Mouse (Mus musculus) heart, embryonic 16.5 days (tissue): ENCODE results near the gene Ltbp3. TPM values are rescaled to one million over a fixed set of nuclear protein-coding genes. Genes with fewer than 3 reads are reported as not detected.

Experiments used
- ATAC-seq: fragments of 200-750 bp; cut with Nextera tagmentation; replicated peaks from 2 replicates; pipeline ENCODE4 v1.8.0; 2017; ENCODE audit warnings: moderate number of reproducible peaks; ENCODE audit not compliant: insufficient read depth, low FRiP score; ENCODE audit errors: extremely low read depth
- H3K27ac ChIP-seq: fragments of 300-500 bp; sonication (generic); 2 replicates; pipeline ENCODE4 v1.5.1; 2014; ENCODE audit warnings: mild to moderate bottlenecking, low read length, control low read depth, moderate library complexity
- H3K27me3 ChIP-seq: fragments of 300-500 bp; sonication (generic); 2 replicates; pipeline ENCODE4 v1.6.1; 2014; ENCODE audit warnings: low read length, mixed read lengths; ENCODE audit not compliant: control insufficient read depth, insufficient read depth
- H3K36me3 ChIP-seq: fragments of 300-500 bp; sonication (generic); 2 replicates; pipeline ENCODE4 v1.6.1; 2014; ENCODE audit not compliant: control insufficient read depth, insufficient read depth
- H3K4me1 ChIP-seq: fragments of 300-500 bp; sonication (generic); 2 replicates; pipeline ENCODE4 v1.6.1; 2014; ENCODE audit warnings: low read length, mixed read lengths; ENCODE audit not compliant: control insufficient read depth, insufficient read depth
- H3K4me2 ChIP-seq: fragments of 300-500 bp; sonication (generic); 2 replicates; pipeline ENCODE4 v1.6.1; 2014; ENCODE audit warnings: low read depth, mild to moderate bottlenecking, control low read depth, low read length
- H3K4me3 ChIP-seq: fragments of 300-500 bp; sonication (generic); 2 replicates; pipeline ENCODE4 v1.5.1; 2014; ENCODE audit warnings: mild to moderate bottlenecking, control low read depth, low read length
- H3K9ac ChIP-seq: fragments of 300-500 bp; sonication (generic); 2 replicates; pipeline ENCODE4 v1.6.1; 2014; ENCODE audit warnings: low read length, control low read depth
- H3K9me3 ChIP-seq: fragments of 300-500 bp; sonication (generic); replicated peaks from 2 replicates; pipeline ENCODE4 v1.6.1; 2016; ENCODE audit warnings: low read length; ENCODE audit not compliant: control insufficient read depth
- whole genome bisulfite sequencing: fragments of 180-500 bp; shearing (Covaris S2); extraction: QIAGEN DNeasy Blood & Tissue Kit; methylation state at CpG from one replicate; pipeline ENCODE4 v1.1.7; 2014; 5-methylcytosine and 5-hydroxymethylcytosine counted together
- polyA plus RNA-seq: library from polyadenylated mRNA; unstranded; fragments of >200 nt; fragmentation: Nextera tagmentation; extraction: Ambion mirVana; gene quantifications from 2 replicates; pipeline ENCODE4 v1.2.1, GENCODE M21; 2015

Gene Ltbp3
- polyA plus RNA-seq, 1 experiment from 2014 or later, result 27.3 TPM

DNA sequence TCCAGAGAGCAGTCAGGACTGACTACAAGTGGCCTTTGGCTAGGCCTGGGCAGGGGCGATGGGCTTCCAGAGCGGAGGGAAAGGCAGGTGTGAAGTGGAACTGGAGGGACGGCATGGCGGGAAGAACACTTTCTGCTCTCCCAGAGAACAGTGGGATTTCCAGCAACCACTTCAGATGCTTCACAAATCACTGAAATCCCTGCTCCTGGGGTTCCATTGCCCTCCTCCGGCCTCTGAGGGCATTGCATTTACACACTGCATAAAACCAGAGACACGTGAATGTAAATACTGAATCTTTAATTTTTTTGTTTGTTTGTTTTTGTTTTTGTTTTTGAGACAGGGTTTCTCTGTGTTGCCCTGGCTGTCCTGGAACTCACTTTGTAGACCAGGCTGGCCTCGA lies 39.5 kb downstream of the Ltbp3 start:
- Histone ChIP-seq H3K4me2 (no peak overlapping the region), H3K9me3 (no peaks in the 10 kb centered on the region), H3K4me1 (no peaks in the 10 kb centered on the region), H3K4me3 (no peak overlapping the region), H3K27me3 (no peaks in the 10 kb centered on the region), H3K9ac (no peak overlapping the region), H3K27ac (no peak overlapping the region), H3K36me3 (no peaks in the 10 kb centered on the region)
- WGBS, result 61% methylated on average over 7 of the region's 7 CpGs
- no peak for ATAC-seq

- no peak for ATAC-seq
- H3K36me3 ChIP-seq, result no peaks in the 10 kb centered on the region
- no peaks in the 10 kb centered on the region for H3K4me1 ChIP-seq
- H3K4me3 ChIP-seq, result no peak overlapping the region
- H3K9ac ChIP-seq, result no peak overlapping the region
- no peaks in the 10 kb centered on the region for H3K9me3 ChIP-seq
- 72% methylated on average over 6 of the region's 6 CpGs for WGBS
- H3K27ac ChIP-seq, result no peak overlapping the region
- H3K27me3 ChIP-seq, result no peaks in the 10 kb centered on the region
- no peak overlapping the region for H3K4me2 ChIP-seq
These were observed 40.8 kb downstream of the Ltbp3 start for GRCm38 (mm10) chr19:5781532-5781931.

DNA sequence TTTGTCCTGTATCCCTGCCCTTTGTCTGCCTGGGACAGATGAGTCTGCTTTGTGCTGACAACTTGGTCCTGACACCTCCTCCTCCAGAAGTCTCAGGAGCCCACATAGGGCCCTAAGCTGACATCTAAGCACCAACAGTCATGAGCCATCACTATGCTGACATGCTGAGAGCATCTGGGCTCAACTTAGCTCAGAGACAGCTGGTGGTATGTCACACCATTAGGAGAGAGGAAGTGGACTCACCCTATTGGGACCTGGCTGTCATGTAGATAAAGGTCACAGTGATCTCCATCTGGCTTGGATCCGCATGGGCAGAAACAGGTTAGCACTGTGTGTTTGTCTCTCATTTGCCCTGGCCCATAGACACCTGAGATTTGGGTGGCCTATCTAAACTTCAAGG lies 41.4 kb downstream of the Ltbp3 start:
- 76% methylated on average over 1 of the region's 1 CpGs for WGBS
- Histone ChIP-seq H3K4me1 (no peaks in the 10 kb centered on the region), H3K4me2 (no peak overlapping the region), H3K4me3 (no peak overlapping the region), H3K27ac (no peak overlapping the region), H3K36me3 (no peaks in the 10 kb centered on the region), H3K9me3 (no peaks in the 10 kb centered on the region), H3K27me3 (no peaks in the 10 kb centered on the region), H3K9ac (no peak overlapping the region)
- no peak for ATAC-seq

GRCm38 (mm10) chr19:5784958-5785577 lies 44.4 kb downstream of the Ltbp3 start:
- Histone ChIP-seq H3K36me3 (no peaks in the 10 kb centered on the region), H3K9me3 (no peaks in the 10 kb centered on the region), H3K4me2 (no peak overlapping the region), H3K27me3 (no peaks in the 10 kb centered on the region), H3K4me3 (no peak overlapping the region), H3K9ac (no peak overlapping the region), H3K27ac (no peak overlapping the region), H3K4me1 (peaks cover 10% of the 10 kb centered on the region)
- 48% methylated on average over 10 of the region's 10 CpGs for WGBS
- ATAC-seq, result no peak

DNA sequence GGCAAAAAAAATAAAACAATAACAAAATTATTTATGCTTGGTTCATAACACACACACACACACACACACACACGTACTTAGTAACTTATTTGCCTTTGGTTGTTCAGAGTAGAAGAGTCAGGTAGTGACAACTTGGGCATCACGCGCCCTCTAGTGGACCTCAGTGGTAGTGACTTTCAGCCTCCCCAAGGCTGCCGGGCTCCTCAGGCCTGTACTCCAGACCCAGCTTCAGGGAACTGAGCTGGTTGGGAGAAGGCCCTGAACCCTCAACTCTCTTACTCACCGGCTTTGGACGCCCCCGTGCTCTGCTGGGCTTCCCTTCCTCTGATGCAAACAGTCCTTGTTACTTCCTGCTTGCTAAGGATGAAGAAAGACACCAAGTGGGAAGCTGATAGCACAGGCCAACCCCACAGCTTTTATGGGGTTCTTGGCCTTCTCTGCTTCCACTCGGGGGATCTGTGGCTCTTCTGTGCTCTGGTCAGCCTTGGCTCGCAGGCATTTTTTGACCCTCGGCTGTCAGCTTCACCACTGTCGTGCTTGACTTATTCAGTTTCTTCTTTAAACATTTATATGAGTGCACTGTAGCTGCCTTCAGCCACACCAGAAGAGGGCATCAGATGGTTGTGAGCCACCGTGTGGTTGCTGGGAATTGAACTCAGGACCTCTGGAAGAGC lies 45.9 kb downstream of the Ltbp3 start:
- ATAC-seq, result peak; percentile 65
- Histone ChIP-seq H3K36me3 (no peaks in the 10 kb centered on the region), H3K27me3 (no peaks in the 10 kb centered on the region), H3K9me3 (no peaks in the 10 kb centered on the region), H3K4me1 (peaks cover 10% of the 10 kb centered on the region), H3K4me2 (no peak overlapping the region), H3K4me3 (no peak overlapping the region), H3K9ac (peak overlapping the region; percentile 0; the same call in 1 of the 2 replicates), H3K27ac (peak overlapping the region; percentile 59)
- 8% methylated on average over 12 of the region's 12 CpGs for WGBS

GRCm38 (mm10) chr19:5787128-5787635 lies 46.5 kb downstream of the Ltbp3 start:
- H3K36me3 ChIP-seq, result no peaks in the 10 kb centered on the region
- H3K9me3 ChIP-seq, result no peaks in the 10 kb centered on the region
- ATAC-seq, result peak; percentile 91
- WGBS, result 6% methylated on average over 8 of the region's 8 CpGs
- H3K4me2 ChIP-seq, result peak overlapping the region; percentile 40
- H3K9ac ChIP-seq, result peak overlapping the region; percentile 38
- no peak overlapping the region for H3K4me3 ChIP-seq
- peak overlapping the region; percentile 87 for H3K27ac ChIP-seq
- peaks cover 10% of the 10 kb centered on the region for H3K4me1 ChIP-seq
- H3K27me3 ChIP-seq, result no peaks in the 10 kb centered on the region

DNA sequence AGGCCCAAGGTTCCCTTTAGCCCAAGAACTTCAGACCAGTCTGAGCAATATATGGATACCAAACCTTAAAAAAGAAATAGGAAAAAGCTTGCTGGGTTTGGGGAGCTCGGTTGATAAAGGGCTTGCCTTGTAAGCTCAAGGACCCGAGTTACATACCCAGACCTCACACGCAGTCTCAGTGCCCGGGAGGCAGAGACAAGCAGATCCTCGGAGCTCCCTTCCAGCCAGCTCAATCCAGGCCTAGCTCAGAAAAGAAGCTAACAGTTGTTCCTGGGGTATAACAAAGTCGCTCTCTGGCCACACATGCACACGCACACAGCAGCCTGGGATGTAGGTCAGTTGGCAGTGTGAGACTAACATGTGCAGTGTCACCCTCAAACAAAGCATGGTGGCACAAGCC lies 47.2 kb downstream of the Ltbp3 start:
- 71% methylated on average over 7 of the region's 7 CpGs for WGBS
- peaks cover 10% of the 10 kb centered on the region for H3K4me1 ChIP-seq
- H3K4me3 ChIP-seq, result no peak overlapping the region
- ATAC-seq, result no peak
- no peaks in the 10 kb centered on the region for H3K27me3 ChIP-seq
- 0 out of 2 replicates have a peak overlapping the region, but pooled peaks have one; percentile 41 for H3K9ac ChIP-seq
- peak overlapping the region; percentile 40 for H3K4me2 ChIP-seq
- peak overlapping the region; percentile 87 for H3K27ac ChIP-seq
- no peaks in the 10 kb centered on the region for H3K9me3 ChIP-seq
- H3K36me3 ChIP-seq, result no peaks in the 10 kb centered on the region

- no peak for ATAC-seq
- H3K9me3 ChIP-seq, result no peaks in the 10 kb centered on the region
- H3K27ac ChIP-seq, result no peak overlapping the region
- peaks cover 10% of the 10 kb centered on the region for H3K4me1 ChIP-seq
- no peak overlapping the region for H3K4me2 ChIP-seq
- H3K27me3 ChIP-seq, result no peaks in the 10 kb centered on the region
- H3K9ac ChIP-seq, result no peak overlapping the region
- 87% methylated on average over 7 of the region's 7 CpGs for WGBS
- H3K4me3 ChIP-seq, result no peak overlapping the region
- H3K36me3 ChIP-seq, result no peaks in the 10 kb centered on the region
These were observed 47.9 kb downstream of the Ltbp3 start for GRCm38 (mm10) chr19:5788620-5789019.

DNA sequence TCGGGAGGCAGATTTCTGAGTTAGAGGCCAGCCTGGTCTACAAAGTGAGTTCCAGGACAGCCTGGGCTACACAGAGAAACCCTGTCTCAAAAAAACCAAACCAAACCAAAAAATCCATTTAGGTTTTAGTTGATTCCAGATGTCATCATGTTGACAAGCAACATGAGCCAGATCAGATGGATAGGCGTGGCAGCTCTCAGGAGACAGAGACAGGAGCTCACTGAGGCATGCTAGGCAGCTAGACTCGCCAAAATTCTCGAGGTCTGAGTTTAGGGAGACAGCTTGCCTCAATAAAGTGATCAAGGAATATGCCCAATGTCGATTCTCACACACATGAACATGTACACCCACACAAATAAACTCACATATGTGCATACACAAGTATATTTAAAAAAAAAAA lies 48.4 kb downstream of the Ltbp3 start:
- Histone ChIP-seq H3K9ac (no peak overlapping the region), H3K36me3 (no peaks in the 10 kb centered on the region), H3K4me3 (no peak overlapping the region), H3K27me3 (no peaks in the 10 kb centered on the region), H3K9me3 (no peaks in the 10 kb centered on the region), H3K4me2 (no peak overlapping the region), H3K27ac (no peak overlapping the region), H3K4me1 (peaks cover 10% of the 10 kb centered on the region)
- ATAC-seq, result no peak
- 68% methylated on average over 5 of the region's 5 CpGs for WGBS
